Mouse (Mus musculus) hindbrain, embryonic 12.5 days (tissue): ENCODE measurements around the gene Pou2f2. TPM values are rescaled to one million over a fixed set of nuclear protein-coding genes. Genes with fewer than 3 reads are reported as not detected.

Source experiments
- ATAC-seq: fragments of 200-750 bp; cut with Nextera tagmentation; 2 replicates; pipeline ENCODE4 v1.8.0; 2017; ENCODE audit warnings: moderate TSS enrichment; ENCODE audit not compliant: low FRiP score
- H3K27ac ChIP-seq: fragments of 300-500 bp; sonication (generic); 2 replicates; pipeline ENCODE4 v1.5.1; 2016; ENCODE audit warnings: mild to moderate bottlenecking
- H3K27me3 ChIP-seq: fragments of 300-500 bp; sonication (generic); 2 replicates; pipeline ENCODE4 v1.6.1; 2016; ENCODE audit warnings: mild to moderate bottlenecking
- H3K36me3 ChIP-seq: fragments of 300-500 bp; sonication (generic); 2 replicates; pipeline ENCODE4 v1.6.1; 2016; ENCODE audit warnings: mild to moderate bottlenecking
- H3K4me1 ChIP-seq: fragments of 300-500 bp; sonication (generic); 2 replicates; pipeline ENCODE4 v1.6.1; 2016
- H3K4me2 ChIP-seq: fragments of 300-500 bp; sonication (generic); replicated peaks from 2 replicates; pipeline ENCODE4 v1.6.1; 2016; ENCODE audit warnings: mild to moderate bottlenecking
- H3K4me3 ChIP-seq: fragments of 300-500 bp; sonication (generic); 2 replicates; pipeline ENCODE4 v1.5.1; 2016; ENCODE audit warnings: mild to moderate bottlenecking
- H3K9ac ChIP-seq: fragments of 300-500 bp; sonication (generic); 2 replicates; pipeline ENCODE4 v1.6.1; 2016; ENCODE audit warnings: mild to moderate bottlenecking, moderate library complexity
- H3K9me3 ChIP-seq: fragments of 300-500 bp; sonication (generic); replicated peaks from 2 replicates; pipeline ENCODE4 v1.6.1; 2016; ENCODE audit warnings: mild to moderate bottlenecking
- WGBS: fragments of 180-500 bp; shearing (Covaris S2); methylation state at CpG from one replicate; pipeline ENCODE4 v1.1.7; 2016; 5-methylcytosine and 5-hydroxymethylcytosine counted together
- polyA plus RNA-seq: library from polyadenylated mRNA; unstranded; fragments of >200 nt; fragmentation: Nextera tagmentation; extraction: Ambion mirVana; gene quantifications from 2 replicates; pipeline ENCODE4 v1.2.1, GENCODE M21; 2016

Pou2f2 gene
- polyA plus RNA-seq, 1 experiment from 2014 or later: 38.6 TPM

DNA sequence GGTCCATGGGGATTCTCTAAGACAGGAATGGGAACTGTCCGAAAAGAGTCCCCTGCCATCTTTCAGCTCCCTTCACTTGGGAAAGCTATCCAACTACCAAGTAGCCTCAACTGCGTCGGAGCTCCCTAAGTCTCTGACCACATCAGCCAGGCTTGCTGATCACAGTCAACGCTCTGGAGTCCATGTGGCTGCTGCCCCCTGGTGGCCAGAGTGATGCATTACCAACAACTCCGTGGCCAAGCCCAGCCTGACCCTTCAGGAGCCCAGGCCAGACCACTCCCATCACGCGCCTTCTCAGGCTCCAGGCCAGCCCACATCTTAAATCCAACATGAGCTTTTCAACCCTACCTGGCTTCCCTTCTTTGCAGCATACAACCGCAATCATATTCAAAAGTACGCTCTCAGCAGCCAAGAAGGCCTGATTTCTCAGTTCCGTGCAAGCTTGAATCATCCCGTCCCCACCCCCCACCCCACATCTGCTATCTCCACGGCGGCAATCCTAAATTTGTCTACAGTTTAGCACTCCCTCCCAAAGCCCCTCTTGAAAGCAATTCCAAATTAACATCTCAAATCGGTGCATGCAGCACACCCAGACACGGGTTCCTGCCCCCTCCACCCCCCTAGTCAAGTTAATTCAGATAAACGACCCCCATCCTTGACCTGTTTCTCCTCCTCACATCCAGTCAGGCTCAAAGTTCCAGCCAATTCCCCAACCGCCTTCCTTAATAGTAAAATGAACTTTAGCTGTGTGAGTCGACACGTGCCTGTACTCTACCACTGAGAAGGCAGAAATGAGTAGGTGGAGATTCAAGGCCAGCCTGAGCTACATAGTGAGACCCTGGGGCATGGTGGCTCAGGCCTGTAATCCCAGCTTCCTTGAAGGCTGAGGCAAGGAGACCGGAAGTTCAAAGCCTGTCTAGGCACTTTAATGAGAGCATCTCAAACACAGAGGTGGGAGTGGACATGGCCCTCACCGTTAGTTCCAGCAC is 8.4 kb upstream of the Pou2f2 start:
- WGBS: 30% methylated on average over 21 of the region's 21 CpGs
- Histone ChIP-seq H3K4me2 (no peak overlapping the region), H3K4me3 (no peak overlapping the region), H3K27me3 (peaks cover 27% of the 10 kb centered on the region), H3K9ac (no peak overlapping the region), H3K9me3 (no peaks in the 10 kb centered on the region), H3K36me3 (no peaks in the 10 kb centered on the region), H3K27ac (no peak overlapping the region), H3K4me1 (no peaks in the 10 kb centered on the region)
- peak; percentile 84 for ATAC-seq

DNA sequence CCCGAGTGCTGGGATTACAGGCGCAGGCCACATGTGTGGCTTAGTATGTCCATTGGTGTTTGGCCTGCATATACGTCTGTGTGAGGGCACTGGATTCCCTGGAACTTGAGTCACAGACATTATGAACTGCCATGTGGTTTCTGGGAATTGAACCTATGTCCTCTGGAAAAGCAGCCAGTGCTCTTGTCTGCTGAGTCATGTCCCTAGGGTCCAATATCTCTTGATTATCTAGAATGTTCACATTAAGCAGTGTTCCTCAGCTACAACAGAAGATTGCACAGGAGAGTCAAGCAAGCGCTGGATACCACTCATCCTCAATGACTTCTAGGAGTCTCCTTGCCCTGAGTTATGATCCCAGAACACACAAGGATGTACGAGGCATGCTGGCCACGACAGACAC is 4.6 kb upstream of the Pou2f2 start:
- 83% methylated on average over 6 of the region's 6 CpGs for WGBS
- peaks cover 58% of the 10 kb centered on the region for H3K27me3 ChIP-seq

DNA sequence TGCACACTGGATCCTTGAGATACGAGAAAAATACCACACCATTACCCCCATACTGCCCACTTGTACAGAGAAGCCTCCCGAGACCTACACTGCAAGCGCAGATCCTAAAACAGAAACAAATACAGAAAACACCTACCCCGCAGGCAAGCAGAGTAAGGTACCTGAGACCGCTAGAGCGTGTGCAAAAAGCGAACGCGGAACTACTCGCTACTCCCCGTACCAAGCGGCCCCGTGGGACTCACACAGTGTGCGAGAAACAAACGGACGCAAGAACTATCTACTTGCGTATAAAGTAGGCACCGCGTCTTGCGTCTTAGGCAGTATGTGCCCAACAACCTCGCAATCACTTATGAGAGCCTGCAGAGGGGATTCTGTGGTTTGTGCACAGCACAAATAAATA is 2.3 kb upstream of the Pou2f2 start:
- 0 out of 2 replicates have a peak overlapping the region, but pooled peaks have one; percentile 5 for H3K9ac ChIP-seq
- no peak overlapping the region for H3K27ac ChIP-seq
- whole genome bisulfite sequencing: 7% methylated on average over 21 of the region's 21 CpGs
- H3K9me3 ChIP-seq: no peaks in the 10 kb centered on the region
- H3K36me3 ChIP-seq: no peaks in the 10 kb centered on the region
- H3K4me3 ChIP-seq: peak overlapping the region; percentile 14
- H3K4me2 ChIP-seq: peak overlapping the region; percentile 70
- no peak for ATAC-seq
- H3K27me3 ChIP-seq: peaks cover 68% of the 10 kb centered on the region
- peaks cover 28% of the 10 kb centered on the region for H3K4me1 ChIP-seq

More for the DNA sequence above, 4.6 kb upstream of the Pou2f2 start:
- Histone ChIP-seq H3K9me3 (no peaks in the 10 kb centered on the region), H3K4me3 (no peak overlapping the region), H3K4me2 (no peak overlapping the region), H3K4me1 (peaks cover 18% of the 10 kb centered on the region), H3K9ac (no peak overlapping the region), H3K27ac (no peak overlapping the region), H3K36me3 (no peaks in the 10 kb centered on the region)
- ATAC-seq: no peak

DNA sequence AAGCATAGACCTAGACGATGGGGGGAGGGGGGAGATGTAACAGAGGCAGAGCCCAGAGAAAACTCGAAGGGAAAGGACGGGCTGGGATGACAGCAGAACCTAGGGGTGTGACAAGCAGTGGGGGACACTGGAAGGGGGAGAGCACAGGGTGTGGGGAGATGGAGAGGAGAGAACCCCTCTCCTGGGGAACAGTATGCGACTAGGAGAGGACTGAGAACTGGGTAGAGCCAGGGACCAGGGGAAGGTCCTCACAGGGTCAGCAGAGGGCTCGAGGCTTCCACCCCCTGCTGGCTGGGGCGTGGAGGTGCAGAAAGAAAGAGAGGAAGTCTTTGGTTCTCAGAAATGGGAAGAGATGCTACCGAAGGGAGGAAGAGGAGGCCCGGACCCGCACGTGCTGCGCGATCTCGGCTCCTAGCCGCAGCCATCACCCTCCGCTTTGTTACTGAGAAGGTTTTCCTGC is 1.8 kb upstream of the Pou2f2 start:
- Histone ChIP-seq H3K9me3 (no peaks in the 10 kb centered on the region), H3K4me1 (peaks cover 33% of the 10 kb centered on the region), H3K27ac (no peak overlapping the region), H3K27me3 (peaks cover 72% of the 10 kb centered on the region), H3K9ac (0 out of 2 replicates have a peak overlapping the region, but pooled peaks have one; percentile 5), H3K36me3 (no peaks in the 10 kb centered on the region), H3K4me3 (peak overlapping the region; percentile 14), H3K4me2 (peak overlapping the region; percentile 70)
- ATAC-seq: peak; percentile 7; the same call in 1 of the 2 replicates
- WGBS: under 1% methylated on average over 15 of the region's 15 CpGs

DNA sequence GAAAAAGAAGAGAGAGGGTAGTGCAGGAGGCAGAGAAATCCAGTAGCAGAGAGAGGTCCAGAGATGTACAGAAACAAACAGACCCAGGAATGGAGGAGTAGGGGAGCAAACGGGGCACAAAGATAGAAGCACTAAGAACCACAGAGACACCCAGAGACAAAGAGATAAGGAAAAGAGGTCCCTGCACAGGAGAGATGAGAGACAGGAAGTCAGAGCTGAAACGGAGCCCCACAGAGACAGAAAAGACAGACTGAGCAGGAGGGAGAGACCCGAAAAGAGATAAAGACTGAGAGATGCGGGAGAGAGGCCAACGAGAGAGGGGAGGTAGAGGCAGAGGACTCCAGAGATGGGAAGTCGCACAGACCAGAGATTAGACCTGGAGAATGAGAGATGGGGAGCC is 986 bp upstream of the Pou2f2 start:
- Histone ChIP-seq H3K27me3 (peaks cover 73% of the 10 kb centered on the region), H3K4me3 (peak overlapping the region; percentile 64), H3K4me2 (peak overlapping the region; percentile 70), H3K27ac (peak overlapping the region; percentile 98), H3K9ac (peak overlapping the region; percentile 2; the same call in 1 of the 2 replicates), H3K4me1 (peaks cover 41% of the 10 kb centered on the region), H3K9me3 (no peaks in the 10 kb centered on the region), H3K36me3 (no peaks in the 10 kb centered on the region)
- ATAC-seq: no peak
- 6% methylated on average over 6 of the region's 6 CpGs for WGBS

DNA sequence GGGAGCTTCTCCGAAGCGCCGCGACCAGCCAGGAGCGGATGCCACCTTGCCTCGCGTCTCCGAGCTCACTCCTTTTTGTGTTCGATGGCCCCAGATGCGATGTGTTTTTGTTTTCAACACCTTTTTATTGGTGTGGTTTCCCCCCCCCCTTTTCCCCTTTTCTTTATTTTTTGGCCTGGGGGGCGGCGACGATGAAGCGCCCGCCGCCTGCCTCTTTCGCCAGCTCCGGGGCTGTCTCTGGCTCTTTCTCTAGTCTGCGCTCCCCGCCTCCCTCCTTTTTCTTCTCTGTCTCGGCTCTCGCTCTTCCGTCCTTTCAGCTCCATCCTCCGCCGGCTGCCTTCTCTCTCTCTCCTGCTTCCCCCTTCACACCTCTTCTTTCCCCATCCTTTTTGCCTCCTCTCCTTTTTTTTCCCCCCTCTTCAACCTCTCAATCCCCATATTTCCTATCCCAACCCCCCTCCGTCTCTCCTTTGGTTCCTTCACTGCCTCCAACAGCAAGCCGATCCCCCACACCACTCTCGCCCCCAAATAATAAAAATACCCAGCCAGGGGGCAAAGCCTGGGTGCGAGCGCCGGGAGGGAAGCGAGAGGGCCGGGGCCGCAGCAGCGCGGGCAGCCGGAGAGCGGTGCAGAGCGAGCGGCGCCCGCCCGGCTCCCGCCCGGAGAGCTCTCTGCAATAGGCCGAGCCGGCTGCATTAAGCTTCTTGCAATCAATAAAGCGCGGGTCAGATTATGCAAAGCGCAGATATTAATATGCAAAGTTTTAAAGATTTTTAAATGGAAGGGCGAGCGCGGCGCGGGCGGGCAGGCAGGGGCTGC is 530 bp downstream of the Pou2f2 start:
- H3K36me3 ChIP-seq: no peaks in the 10 kb centered on the region
- peak overlapping the region; percentile 70 for H3K4me2 ChIP-seq
- peak overlapping the region; percentile 64 for H3K4me3 ChIP-seq
- peak; percentile 82 for ATAC-seq
- peaks cover 56% of the 10 kb centered on the region for H3K4me1 ChIP-seq
- no peaks in the 10 kb centered on the region for H3K9me3 ChIP-seq
- H3K27ac ChIP-seq: peak overlapping the region; percentile 98
- peaks cover 59% of the 10 kb centered on the region for H3K27me3 ChIP-seq
- WGBS: 1% methylated on average over 50 of the region's 56 CpGs
- peak overlapping the region; percentile 94 for H3K9ac ChIP-seq

DNA sequence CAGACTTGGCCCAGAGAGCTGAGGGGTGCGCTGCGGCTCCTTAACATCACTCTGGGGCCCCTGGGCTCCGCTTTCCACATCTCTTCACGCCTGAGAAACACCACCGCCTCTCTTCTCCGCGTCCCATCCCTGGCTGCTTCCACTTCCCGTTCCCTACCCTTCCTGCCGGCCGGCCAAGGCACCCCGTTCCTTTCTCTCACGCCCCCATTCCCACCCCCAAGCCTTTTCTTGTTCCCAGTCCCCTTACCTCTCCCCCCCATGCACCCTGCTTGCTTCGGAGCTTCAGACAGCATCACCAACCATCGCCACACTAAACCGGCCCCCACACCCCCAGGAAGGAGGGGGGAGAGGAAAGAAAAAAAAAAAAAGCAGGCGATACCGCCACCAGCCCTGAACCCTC is 1.2 kb downstream of the Pou2f2 start:
- Histone ChIP-seq H3K4me1 (peaks cover 62% of the 10 kb centered on the region), H3K9ac (peak overlapping the region; percentile 94), H3K27me3 (peaks cover 52% of the 10 kb centered on the region), H3K9me3 (no peaks in the 10 kb centered on the region), H3K27ac (peak overlapping the region; percentile 98), H3K4me3 (peak overlapping the region; percentile 64), H3K4me2 (peak overlapping the region; percentile 70), H3K36me3 (no peaks in the 10 kb centered on the region)
- no peak for ATAC-seq
- under 1% methylated on average over 17 of the region's 17 CpGs for WGBS

DNA sequence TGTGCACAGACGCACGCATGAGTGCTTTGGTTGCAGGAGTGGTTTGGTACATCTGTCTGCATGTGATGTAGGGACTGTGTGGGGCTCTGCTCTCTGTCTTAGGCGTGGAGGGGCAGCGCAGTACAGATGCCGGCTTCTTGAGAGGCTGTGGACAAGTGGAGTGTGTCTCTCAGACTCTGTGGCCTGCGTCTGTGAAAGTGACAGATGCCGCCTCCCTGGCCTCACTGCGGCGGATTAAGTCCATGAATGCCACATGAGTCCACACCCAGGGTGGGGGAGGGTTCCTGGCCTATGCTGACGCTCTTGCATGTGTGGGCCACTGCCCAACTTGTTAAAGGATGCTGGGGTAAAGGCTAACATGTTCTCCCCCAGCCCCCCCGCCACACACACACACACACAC is 5.2 kb downstream of the Pou2f2 start:
- peak; percentile 29 for ATAC-seq

DNA sequence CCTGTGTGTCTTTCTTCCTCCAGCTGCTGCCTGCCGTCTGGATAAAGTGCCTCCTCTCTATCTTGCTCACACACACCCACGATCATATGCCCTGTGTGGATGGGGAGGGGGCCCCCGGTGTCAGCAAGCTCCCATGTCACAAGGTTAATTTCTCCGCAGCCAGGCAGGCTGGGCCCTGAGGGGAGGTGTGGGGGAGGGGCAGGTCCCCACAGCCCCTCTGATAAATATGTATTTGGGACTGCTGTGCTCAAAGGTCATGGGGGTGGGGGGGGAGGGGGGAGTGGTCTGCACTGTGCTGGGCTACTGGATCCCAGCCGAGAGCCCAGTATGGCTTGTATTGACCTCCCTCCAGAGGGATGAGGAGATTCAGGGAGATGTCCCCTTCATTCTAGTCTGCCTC is 6.9 kb downstream of the Pou2f2 start:
- 29% methylated on average over 5 of the region's 5 CpGs for WGBS
- peak; percentile 49; the same call in 1 of the 2 replicates for ATAC-seq
- peaks cover 14% of the 10 kb centered on the region for H3K27me3 ChIP-seq
- H3K27ac ChIP-seq: peak overlapping the region; percentile 61
- peak overlapping the region; percentile 70 for H3K4me2 ChIP-seq
- H3K9me3 ChIP-seq: no peaks in the 10 kb centered on the region
- H3K4me1 ChIP-seq: peaks cover 66% of the 10 kb centered on the region
- H3K36me3 ChIP-seq: no peaks in the 10 kb centered on the region
- H3K4me3 ChIP-seq: no peak overlapping the region
- no peak overlapping the region for H3K9ac ChIP-seq

More for the DNA sequence above, 5.2 kb downstream of the Pou2f2 start:
- Histone ChIP-seq H3K27me3 (peaks cover 18% of the 10 kb centered on the region), H3K9ac (no peak overlapping the region), H3K27ac (peak overlapping the region; percentile 61), H3K4me1 (peaks cover 67% of the 10 kb centered on the region), H3K9me3 (no peaks in the 10 kb centered on the region), H3K36me3 (no peaks in the 10 kb centered on the region), H3K4me3 (no peak overlapping the region), H3K4me2 (peak overlapping the region; percentile 70)
- 51% methylated on average over 10 of the region's 11 CpGs for WGBS

DNA sequence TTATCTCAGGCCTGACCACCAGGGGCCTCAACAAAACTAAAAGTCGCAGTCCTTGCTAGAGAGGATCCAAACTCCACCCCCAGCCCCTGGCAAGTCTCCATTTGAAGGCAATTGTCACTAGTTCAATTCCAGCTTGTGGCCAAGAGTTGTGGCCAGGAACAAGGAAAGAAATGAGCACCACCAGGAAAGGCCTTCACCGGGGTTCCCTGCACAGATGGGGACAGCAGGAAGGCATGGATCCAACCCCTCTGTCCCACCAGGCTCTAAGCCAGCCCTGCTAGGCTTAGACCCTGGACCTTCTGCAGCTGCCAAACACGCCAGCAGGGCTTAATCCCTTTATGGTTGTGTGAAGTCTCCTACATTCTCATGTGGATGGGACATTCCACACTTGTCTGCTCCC is 8.9 kb downstream of the Pou2f2 start:
- H3K4me2 ChIP-seq: no peak overlapping the region
- no peak overlapping the region for H3K9ac ChIP-seq
- H3K36me3 ChIP-seq: no peaks in the 10 kb centered on the region
- WGBS: 40% methylated on average over 3 of the region's 3 CpGs
- H3K4me3 ChIP-seq: no peak overlapping the region
- H3K4me1 ChIP-seq: peaks cover 45% of the 10 kb centered on the region
- H3K27me3 ChIP-seq: no peaks in the 10 kb centered on the region
- no peak for ATAC-seq
- no peaks in the 10 kb centered on the region for H3K9me3 ChIP-seq
- H3K27ac ChIP-seq: no peak overlapping the region

DNA sequence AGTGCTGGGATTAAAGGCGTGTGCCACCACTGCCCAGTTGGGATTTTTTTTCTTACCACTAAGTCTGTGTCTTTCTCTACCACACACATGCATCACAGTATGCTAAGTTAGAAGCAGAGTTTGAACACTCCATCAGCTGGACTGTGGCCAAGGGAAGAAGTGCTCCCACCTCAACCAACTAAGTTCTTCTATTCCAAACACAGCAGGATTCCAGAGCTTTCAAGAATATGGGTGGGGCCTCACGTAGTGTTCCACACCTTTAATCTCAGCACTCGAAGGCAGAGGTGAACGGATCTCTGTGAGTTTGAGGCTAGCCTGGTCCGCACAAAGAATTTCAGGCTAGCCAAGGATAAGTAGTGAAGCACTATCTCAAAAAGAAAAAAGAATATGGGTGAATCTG is 13.4 kb downstream of the Pou2f2 start:
- no peak for ATAC-seq
- Histone ChIP-seq H3K36me3 (no peaks in the 10 kb centered on the region), H3K27ac (no peak overlapping the region), H3K9ac (no peak overlapping the region), H3K9me3 (no peaks in the 10 kb centered on the region), H3K27me3 (no peaks in the 10 kb centered on the region), H3K4me1 (peaks cover 14% of the 10 kb centered on the region), H3K4me3 (no peak overlapping the region), H3K4me2 (no peak overlapping the region)
- 87% methylated on average over 5 of the region's 5 CpGs for WGBS

DNA sequence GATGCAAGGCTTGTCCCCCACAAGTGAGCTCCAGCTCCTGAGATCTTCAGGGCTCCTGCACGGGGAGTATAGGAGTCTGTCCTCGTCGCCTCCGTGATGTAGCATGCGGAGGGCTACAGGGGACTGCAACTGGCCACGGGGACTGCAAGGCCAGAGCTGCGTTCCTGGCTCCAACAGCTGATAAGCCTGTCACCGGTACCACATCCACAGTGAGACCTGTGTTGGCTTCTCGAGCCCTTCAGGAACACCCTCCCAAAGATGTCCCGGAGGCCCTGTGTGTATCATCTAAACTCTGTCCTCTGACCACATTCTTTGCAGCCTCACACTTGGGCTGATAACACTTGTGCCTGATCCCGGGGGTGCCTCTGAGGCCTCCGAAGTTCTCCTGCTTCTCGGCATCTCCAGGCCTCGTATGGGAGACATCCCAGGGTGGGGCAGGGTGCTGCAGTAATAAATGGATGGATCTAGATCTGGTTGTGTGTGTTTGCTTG is 23.3 kb downstream of the Pou2f2 start:
- Histone ChIP-seq H3K27ac (peak overlapping the region; percentile 32; the same call in 1 of the 2 replicates), H3K4me3 (no peak overlapping the region), H3K36me3 (no peaks in the 10 kb centered on the region), H3K27me3 (peaks cover 10% of the 10 kb centered on the region), H3K4me2 (peak overlapping the region; percentile 43), H3K9me3 (no peaks in the 10 kb centered on the region), H3K9ac (no peak overlapping the region), H3K4me1 (peaks cover 53% of the 10 kb centered on the region)
- no peak for ATAC-seq
- WGBS: 38% methylated on average over 14 of the region's 14 CpGs
